Mouse (Mus musculus): ENCODE measurements around the gene Frat1.

GRCm38 (mm10) chr19:41857816-41858310 is 28.1 kb downstream of the Frat1 start:
- TF ChIP-seq CTCF (IDR thresholded peaks at IDR 0.05; ENCODE audit: extremely low read depth, insufficient read depth, low read length) (no peak), POLR2A (IDR thresholded peaks at IDR 0.05; ENCODE audit: extremely low read depth, insufficient read depth, low read length) (no peak)

Measured in cortical plate, adult 2 months (tissue).